In genomic region chr17:6656471-6656870, GRCm38 (mm10) we compare ENCODE assay signal across 1 mouse cellular context. TPM values are rescaled to one million over a fixed set of nuclear protein-coding genes. Genes with fewer than 3 reads are reported as not detected.
"Had no signal": no experiment of that assay in that cellular context is flagged by ENCODE, and none has a peak within 500 bp of the region (broad histone marks: within the 10 kb centered on the region; RNA-seq: fewer than 3 reads in every experiment).

No protein-coding gene starts in this region.

RNA-seq across cellular contexts. Expression of gene Sytl3, which starts 2.4 kb away (rescaled TPM):
- polyA plus RNA-seq: midbrain, embryonic 12.5 days had no signal
